Mouse (Mus musculus) gastrocnemius, postnatal 14 days (tissue): ENCODE data around the gene Col5a2. TPM values are rescaled to one million over a fixed set of nuclear protein-coding genes. Genes with fewer than 3 reads are reported as not detected.
"Not testable (repeated sequence)": the region's sequence is repeated elsewhere in the genome, so short reads cannot be mapped to it uniquely, and the experiment has no call there.

Experiments used
- DNase-seq: peaks from one replicate; pipeline ENCODE4 v3.0.0; 2021; ENCODE audit warnings: mixed read lengths
- intact Hi-C: fragments of 180-260 bp; cut with DNase I; formaldehyde crosslinking; loops from one replicate; pipeline ENCODE4 v1.15.1; 2025; ENCODE audit warnings: low total_unique reads
- total RNA-seq, 2 experiments: library from RNA; stranded (reverse); gene quantifications; 2 replicates each; pipeline ENCODE4 v1.2.3; 2021

Col5a2 gene
- total RNA-seq, 2 experiments from 2014 or later = 103 to 124 TPM

DNA sequence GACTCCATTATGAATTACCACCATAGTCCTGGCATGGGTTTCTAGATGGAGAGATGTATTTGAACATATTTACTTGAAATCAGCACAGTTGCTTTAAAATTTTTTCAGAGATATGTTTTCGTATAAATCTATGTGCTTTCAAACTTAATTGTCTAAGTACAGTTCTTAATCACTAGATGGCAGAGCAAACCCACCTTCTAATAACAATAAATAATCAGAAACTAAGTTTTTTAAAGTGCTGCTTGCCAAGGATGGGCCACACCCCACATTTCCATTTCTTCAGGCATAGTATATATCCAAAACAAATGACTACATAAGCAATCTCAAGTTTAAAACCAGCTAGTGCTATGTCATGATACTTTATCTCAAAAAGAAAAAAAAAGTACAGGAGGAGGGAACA is 54.2 kb downstream of the Col5a2 start:
- intact Hi-C loops = no loop called here
- no peak for DNase-seq

DNA sequence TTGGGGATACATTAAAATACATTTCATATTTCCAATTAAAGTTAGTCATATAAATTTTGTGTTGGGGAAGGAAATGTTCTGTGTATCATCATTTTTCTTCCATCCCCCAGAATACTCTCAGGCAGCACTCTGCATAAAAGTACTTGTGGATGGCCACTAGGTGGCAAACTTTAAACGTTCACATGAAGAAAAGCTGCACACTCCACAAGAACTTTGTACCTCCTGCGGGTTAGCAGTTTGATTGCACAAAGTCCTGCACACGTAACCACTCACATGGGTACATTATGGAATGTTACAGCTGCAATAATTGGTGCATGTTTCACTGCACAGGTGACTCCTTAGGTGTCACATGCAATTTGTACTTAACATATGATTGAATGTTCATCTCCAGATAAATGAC is 71.2 kb downstream of the Col5a2 start:
- DNase-seq = no peak
- intact Hi-C loops = loop anchor here (5.0 kb wide), 2 partner anchors 195 to 335 kb away; no protein-coding TSS in a partner anchor

DNA sequence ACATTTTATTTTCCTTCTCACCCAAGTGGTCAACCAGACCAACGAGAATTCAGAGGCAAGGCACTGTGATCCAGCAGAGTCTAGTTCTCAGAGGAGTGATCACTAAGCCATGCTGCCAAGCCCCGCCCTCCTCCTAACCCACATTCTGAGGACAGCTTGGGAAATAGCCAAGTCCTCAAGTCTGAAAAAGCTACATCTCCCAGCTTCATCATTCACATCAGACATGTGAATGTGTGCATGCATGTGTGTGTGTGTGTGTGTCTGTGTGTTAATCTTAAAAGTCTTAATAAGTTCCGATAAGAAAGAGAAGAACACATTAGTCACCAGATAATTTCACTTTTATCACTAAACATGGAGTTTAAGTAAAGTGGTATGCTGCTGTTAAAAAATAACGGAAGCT is 72.6 kb downstream of the Col5a2 start:
- intact Hi-C loops = loop anchor here (5.0 kb wide), 2 partner anchors 197 to 337 kb away; no protein-coding TSS in a partner anchor
- peak; percentile 75 for DNase-seq

DNA sequence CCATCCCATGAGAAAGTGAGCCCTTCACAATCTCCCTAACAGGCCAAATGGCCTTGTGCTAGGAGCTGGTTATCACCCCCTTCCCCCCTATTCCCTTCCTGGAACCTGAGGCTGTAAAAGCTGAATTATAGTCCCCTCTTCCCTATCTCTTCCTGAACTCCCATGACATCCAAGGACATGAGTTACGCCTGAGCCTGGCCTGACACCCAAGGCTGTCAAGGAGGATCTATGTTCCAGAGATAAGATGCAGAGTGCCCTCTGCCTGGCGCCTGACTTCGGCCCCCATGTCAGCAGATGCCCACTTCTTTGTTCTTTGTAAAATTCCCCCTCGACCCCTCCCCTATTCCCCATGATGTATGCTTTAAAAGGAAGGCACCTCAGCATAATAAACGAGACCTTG is 73.9 kb downstream of the Col5a2 start:
- intact Hi-C loops, DNase-seq: not testable (repeated sequence)

DNA sequence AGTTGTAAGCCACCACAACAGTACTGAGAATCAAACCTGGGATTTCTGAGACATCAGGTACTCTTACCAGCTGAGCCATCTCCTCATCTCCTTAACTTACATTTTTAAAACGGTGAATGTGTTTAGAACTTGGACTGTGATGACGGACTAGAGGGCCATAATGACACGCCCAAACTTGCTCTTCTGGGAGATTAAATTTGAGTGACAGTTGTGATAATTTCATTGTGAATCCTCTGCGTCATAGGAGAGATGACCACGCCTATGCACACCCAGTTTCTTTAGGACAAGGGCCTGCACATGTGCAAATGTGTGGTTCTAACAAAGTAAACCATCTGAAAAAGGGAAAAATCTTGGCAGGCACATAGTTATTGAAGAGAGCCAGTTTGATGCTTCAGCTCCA is 79.2 kb downstream of the Col5a2 start:
- DNase-seq = no peak
- intact Hi-C loops = no loop called here

DNA sequence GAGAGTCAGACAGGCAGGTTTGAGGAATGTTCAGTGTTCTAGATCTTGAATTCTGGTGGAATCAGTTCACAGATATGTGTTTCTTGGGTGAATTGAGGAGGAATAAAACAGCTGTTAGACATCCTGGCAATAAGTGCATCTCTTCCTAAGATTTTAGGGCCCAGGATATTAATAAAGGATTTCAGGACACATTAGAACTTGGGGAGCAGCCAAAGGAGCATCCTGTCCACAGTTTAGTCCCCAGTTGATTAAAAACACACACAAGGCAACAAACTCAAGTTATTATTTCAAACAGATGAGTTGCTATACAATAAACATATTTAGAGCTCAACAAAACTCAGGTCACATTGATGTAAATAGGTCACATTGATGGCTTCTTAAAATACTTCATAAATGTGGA is 82.5 kb downstream of the Col5a2 start:
- intact Hi-C loops = no loop called here
- DNase-seq = peak; percentile 15

DNA sequence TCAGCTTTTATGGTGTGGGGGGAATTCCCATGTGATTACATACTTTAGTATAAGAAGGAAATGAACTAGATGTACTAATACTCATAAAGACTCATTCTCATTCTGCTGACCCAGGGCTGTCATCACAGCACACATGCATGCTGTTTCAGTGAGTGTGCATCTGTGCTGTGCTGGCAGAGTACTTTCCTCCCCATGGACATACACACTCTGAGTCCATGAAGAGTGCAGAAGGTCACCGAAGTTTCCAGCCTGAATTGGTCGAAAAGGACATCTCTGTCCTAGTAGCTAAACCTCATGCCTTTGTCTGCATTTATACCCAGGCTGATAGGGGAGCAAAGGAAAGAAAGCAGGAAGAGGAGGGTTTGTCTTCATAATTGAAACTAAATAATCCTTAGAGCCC is 83.2 kb downstream of the Col5a2 start:
- DNase-seq = peak; percentile 8
- intact Hi-C loops = no loop called here

DNA sequence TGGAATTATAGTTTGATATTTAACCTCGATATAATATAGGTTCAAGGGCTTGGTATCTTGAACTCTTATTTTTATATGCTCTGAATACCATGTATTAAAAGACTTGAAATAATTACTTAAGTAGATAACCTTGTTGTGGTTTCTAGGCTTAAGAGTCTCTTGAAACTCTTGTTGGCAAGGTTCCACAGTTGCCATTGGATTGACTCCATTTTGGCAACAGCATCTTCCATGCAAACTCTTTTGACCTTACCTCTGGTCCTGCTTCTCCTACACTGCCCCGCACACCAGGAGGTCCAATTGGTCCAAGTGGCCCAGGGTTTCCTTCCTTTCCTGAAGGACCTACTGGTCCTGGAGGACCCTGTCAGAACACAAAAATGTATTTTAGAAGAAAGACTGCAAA is 121.2 kb downstream of the Col5a2 start:
- DNase-seq = no peak
- intact Hi-C loops = no loop called here

DNA sequence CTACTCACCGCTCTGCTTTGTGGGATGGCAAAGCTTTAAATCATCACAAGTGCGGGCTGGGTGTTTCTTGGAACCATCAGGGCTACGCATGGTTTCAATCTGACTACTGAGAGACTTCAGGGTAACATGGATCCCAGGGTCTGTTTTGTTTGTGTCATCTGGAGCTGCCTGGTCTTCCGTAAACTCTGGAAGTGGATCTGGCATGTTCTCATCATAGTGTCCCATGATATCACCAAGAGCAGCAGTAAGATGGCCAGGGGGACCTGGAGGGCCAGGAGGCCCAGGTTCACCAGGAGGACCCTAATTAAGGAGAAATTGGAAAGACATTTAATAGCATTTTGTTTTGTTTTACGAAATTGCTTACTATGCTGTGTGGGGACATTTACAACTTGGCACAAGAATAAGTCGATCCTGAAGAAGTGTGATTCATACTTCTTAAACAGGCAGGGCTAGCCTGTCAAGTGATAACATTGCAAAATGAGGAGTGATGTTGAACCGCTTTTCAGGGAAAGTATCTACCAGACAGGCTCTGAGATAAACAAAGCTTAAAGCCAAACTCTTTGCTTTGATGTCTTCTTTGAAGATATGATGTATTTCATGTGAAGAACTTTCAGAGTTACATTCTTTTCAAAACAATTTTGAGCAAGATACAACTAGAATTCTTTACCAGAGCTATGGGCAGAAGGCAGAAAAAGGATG is 122.9 kb downstream of the Col5a2 start:
- no peak for DNase-seq
- intact Hi-C loops = no loop called here

DNA sequence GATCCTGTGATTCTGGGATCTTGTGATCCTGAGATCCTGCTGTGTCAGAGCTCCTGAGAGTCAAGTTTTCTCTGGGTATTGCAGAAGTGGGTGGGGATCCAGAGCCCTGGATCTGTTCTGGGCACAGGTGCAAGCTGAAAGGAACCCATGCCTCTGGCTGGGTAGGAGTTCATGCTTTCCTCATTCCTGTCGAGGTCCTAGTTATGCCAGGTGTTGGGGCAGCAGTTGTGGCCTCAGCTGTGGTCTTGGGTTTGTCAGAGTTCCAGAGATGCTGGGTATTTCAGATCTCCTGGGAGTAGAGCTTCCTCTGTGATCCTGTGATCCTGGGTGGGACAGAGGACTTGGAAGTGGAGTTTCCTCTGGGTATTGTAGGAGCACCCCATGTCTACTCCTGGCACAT is 137.7 kb downstream of the Col5a2 start:
- DNase-seq = no peak

DNA sequence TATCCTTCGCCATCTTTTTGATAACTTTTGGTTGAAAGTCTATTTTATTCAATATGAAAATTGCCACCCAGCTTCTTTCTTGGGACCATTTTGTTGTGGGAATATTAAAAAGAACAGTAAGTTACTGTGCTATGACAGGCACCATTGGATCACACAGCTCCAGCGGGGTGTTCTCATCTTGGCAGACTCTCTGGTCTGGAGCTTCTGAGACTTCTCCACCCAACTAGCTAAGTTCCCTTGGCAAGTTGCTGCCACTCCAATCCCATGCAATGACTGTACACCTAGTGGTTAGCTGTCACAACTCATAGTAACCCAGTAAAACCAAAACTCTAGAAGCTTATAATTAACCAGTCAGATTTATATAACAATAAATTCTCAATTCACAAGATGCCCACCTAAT is 139.8 kb downstream of the Col5a2 start:
- intact Hi-C loops = no loop called here
- no peak for DNase-seq

More for the DNA sequence above, 137.7 kb downstream of the Col5a2 start:
- intact Hi-C loops = no loop called here

DNA sequence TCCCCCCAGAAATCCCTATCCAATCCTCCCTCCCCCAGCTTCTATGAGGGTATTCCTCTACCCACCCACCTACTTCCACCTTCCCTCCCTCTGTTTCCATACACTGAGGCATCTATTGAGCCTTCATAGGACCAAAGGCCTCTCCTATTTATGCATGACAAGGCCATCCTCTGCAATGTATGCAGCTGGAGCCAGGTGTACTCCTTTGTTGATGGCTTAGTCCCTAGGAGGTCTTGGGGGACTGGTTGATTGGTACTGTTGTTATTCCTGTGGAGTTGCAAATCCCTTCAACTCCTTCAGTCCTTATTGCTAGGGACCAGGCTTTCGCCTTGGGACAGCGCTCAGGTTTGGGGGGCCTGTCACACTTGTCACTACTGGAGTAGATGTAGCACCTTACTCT is 143.4 kb downstream of the Col5a2 start:
- intact Hi-C loops = no loop called here
- no peak for DNase-seq

DNA sequence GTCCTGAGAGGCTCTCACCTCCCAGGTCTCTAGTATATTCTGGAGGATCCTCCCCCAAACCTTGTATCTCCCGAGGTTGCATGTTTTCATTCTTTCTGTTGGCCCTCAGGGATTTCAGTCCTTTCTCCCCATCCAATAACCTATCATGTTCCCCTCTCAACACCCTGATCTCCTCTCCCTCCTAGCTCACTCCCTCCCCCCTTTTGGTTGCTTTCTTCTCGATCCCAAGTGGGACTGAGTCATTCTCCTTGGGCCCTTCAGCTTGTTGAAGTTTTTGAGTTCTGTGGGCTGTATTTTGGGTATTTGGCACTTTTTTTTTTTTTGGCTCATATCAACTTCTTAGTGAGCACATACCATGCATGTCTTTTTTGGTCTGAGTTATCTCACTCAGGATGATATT is 143.9 kb downstream of the Col5a2 start:
- intact Hi-C loops = no loop called here

DNA sequence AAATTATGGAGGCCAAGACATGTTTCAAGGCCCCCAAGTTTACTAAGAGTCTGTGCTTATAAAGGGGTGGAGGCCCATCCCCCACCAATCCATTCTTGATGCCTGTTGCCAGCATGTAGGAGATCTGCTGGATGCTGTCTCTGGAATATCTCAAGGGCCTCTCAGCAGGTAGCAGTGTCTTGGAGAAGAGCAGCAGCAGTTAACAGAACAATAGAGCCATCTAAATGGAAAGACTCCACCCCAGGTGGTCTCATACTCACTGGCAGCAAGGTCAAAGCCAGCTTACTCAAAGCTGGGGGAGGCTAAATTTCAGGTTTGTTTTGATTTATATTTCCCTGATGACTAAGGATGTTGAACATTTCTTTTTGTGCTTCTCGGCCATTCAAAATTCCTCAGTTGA is 145.1 kb downstream of the Col5a2 start:
- intact Hi-C loops = no loop called here

More for the DNA sequence above, 143.9 kb downstream of the Col5a2 start:
- DNase-seq = no peak

DNA sequence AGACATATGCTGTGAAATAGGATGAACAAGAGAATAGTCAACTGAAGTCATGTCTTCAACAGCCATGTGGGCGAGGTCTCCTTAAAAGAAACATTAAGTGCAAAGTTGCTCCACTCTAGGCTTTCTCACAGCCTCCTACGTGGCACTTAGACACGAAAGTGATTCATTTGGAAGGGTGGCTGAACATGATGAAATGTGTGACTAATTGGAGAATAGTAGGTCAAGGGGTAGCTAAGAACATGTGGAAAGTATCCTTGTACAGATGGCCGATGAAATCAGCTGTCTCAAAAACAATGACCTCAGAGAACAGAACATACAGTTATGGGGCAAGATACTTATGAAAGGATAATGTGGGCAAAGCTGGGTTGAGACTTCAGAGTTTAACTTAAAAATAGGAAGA is 147.1 kb downstream of the Col5a2 start:
- DNase-seq = no peak
- intact Hi-C loops = no loop called here

More for the DNA sequence above, 145.1 kb downstream of the Col5a2 start:
- DNase-seq = no peak

DNA sequence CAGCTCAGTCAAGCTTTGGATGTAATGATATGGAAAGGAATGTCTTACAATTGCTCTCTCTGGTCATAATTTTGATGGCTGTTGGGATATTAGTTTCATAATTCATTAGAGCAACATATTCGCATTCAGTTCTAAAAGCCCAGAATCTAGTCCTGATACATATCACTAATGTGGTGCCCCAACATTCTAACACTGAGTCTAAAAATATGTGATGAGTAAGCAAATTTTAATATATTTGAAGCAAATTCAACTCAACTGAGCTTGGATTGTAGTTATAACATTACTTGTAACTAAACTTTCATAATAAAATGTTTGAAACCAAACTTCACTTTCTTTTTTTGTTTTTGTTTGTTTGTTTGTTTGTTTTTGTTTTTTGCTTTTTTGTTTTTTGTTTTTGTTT is 173.9 kb downstream of the Col5a2 start:
- no peak for DNase-seq
- intact Hi-C loops = no loop called here

Other genes starting within 250 kb of the Col5a2 start
- gene Col3a1, start 191.7 kb downstream of the Col5a2 start, total RNA-seq = 1,000 to 10,000 TPM; 1,615 to 2,328 TPM